Mouse (Mus musculus) lung, embryonic 14.5 days (tissue): ENCODE results near the gene Tmcc3. TPM values are rescaled to one million over a fixed set of nuclear protein-coding genes. Genes with fewer than 3 reads are reported as not detected.

ENCODE experiments used
- ATAC-seq: fragments of 200-750 bp; cut with Nextera tagmentation; 2 replicates; pipeline ENCODE4 v1.8.0; 2017; ENCODE audit warnings: mild to moderate bottlenecking, moderate TSS enrichment, moderate library complexity; ENCODE audit not compliant: insufficient read depth
- DNase-seq: peaks from one replicate; pipeline ENCODE4 v3.0.0-alpha.2; 2015
- H3K27ac ChIP-seq: fragments of 300-500 bp; sonication (generic); 2 replicates; pipeline ENCODE4 v1.5.1; 2014; ENCODE audit warnings: low read depth, mild to moderate bottlenecking, moderate library complexity
- H3K27me3 ChIP-seq: fragments of 300-500 bp; sonication (generic); 2 replicates; pipeline ENCODE4 v1.6.1; 2014; ENCODE audit warnings: low read length, control low read depth; ENCODE audit not compliant: insufficient read depth
- H3K36me3 ChIP-seq: fragments of 300-500 bp; sonication (generic); 2 replicates; pipeline ENCODE4 v1.6.1; 2014; ENCODE audit warnings: control low read depth; ENCODE audit not compliant: insufficient read depth
- H3K4me1 ChIP-seq: fragments of 300-500 bp; sonication (generic); 2 replicates; pipeline ENCODE4 v1.6.1; 2014; ENCODE audit warnings: antibody characterized with exemption, control low read depth; ENCODE audit not compliant: insufficient read depth
- H3K4me2 ChIP-seq: fragments of 300-500 bp; sonication (generic); 2 replicates; pipeline ENCODE4 v1.6.1; 2014; ENCODE audit warnings: mild to moderate bottlenecking
- H3K4me3 ChIP-seq: fragments of 300-500 bp; sonication (generic); 2 replicates; pipeline ENCODE4 v1.5.1; 2014; ENCODE audit warnings: low read depth, low read length
- H3K9ac ChIP-seq: fragments of 300-500 bp; sonication (generic); 2 replicates; pipeline ENCODE4 v1.6.1; 2014
- H3K9me3 ChIP-seq: fragments of 300-500 bp; sonication (generic); 2 replicates; pipeline ENCODE4 v1.6.1; 2016; ENCODE audit warnings: low read depth, low read length, control low read depth
- CTCF ChIP-seq: IDR thresholded peaks from 2 replicates; pipeline ENCODE4 v1.5.1; 2016; ENCODE audit warnings: antibody characterized with exemption, low read depth
- WGBS: fragments of 180-500 bp; shearing (Covaris S2); extraction: QIAGEN DNeasy Blood & Tissue Kit; methylation state at CpG from one replicate; pipeline ENCODE4 v1.1.7; 2014; 5-methylcytosine and 5-hydroxymethylcytosine counted together
- polyA plus RNA-seq: library from polyadenylated mRNA; unstranded; fragments of >200 nt; fragmentation: Nextera tagmentation; extraction: Ambion mirVana; gene quantifications from 2 replicates; pipeline ENCODE4 v1.2.1, GENCODE M21; 2014

The Tmcc3 gene
- polyA plus RNA-seq, 1 experiment from 2014 or later = 5.3 TPM

DNA sequence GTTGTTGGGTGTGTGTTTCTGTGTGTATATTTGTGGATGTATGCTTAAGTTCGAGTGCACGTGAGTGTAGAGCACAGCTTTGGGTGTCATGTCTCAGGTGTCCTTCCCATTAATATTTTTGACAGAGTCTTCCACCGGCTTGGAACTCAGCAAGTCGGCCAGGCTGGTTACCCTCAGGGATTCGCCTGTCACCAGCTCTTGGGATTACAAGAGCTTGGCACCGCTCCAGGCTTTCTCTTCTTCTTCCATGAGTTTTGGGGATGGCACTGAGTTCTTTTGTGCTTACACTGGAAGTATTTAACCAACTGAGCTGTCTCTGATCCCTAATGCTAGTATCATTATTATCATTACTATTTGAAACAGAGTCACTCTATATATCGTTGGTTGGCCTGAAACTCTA is 29.0 kb upstream of the Tmcc3 start:
- no peak for TF ChIP-seq CTCF
- Histone ChIP-seq H3K36me3 (no peaks in the 10 kb centered on the region), H3K4me3 (no peak overlapping the region), H3K9me3 (no peaks in the 10 kb centered on the region), H3K4me1 (no peaks in the 10 kb centered on the region), H3K4me2 (no peak overlapping the region), H3K27me3 (no peaks in the 10 kb centered on the region), H3K9ac (no peak overlapping the region), H3K27ac (no peak overlapping the region)
- ATAC-seq (no peak), DNase-seq (peak; percentile 5)
- 72% methylated on average over 7 of the region's 7 CpGs for WGBS

DNA sequence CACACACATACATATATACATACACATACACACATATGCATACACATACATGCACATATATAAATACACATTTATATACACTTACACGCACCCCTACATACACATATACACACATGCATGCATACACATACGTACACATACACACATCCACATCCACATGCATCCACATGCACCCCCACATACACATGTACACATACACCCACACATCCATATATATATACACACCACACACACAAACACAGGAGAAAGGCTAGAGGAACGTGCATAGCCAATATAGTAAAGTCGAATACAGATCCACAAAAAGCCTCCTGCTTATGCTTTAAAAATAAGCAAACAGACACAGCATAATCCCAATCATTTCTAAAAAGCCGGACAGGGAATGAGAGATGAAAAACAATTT is 17.3 kb upstream of the Tmcc3 start:
- Histone ChIP-seq H3K4me3 (no peak overlapping the region), H3K27me3 (no peaks in the 10 kb centered on the region), H3K4me1 (no peaks in the 10 kb centered on the region), H3K9me3 (no peaks in the 10 kb centered on the region), H3K9ac (no peak overlapping the region), H3K4me2 (no peak overlapping the region), H3K27ac (no peak overlapping the region), H3K36me3 (no peaks in the 10 kb centered on the region)
- no peak for TF ChIP-seq CTCF
- ATAC-seq (no peak), DNase-seq (no peak)
- 79% methylated on average over 5 of the region's 5 CpGs for WGBS

DNA sequence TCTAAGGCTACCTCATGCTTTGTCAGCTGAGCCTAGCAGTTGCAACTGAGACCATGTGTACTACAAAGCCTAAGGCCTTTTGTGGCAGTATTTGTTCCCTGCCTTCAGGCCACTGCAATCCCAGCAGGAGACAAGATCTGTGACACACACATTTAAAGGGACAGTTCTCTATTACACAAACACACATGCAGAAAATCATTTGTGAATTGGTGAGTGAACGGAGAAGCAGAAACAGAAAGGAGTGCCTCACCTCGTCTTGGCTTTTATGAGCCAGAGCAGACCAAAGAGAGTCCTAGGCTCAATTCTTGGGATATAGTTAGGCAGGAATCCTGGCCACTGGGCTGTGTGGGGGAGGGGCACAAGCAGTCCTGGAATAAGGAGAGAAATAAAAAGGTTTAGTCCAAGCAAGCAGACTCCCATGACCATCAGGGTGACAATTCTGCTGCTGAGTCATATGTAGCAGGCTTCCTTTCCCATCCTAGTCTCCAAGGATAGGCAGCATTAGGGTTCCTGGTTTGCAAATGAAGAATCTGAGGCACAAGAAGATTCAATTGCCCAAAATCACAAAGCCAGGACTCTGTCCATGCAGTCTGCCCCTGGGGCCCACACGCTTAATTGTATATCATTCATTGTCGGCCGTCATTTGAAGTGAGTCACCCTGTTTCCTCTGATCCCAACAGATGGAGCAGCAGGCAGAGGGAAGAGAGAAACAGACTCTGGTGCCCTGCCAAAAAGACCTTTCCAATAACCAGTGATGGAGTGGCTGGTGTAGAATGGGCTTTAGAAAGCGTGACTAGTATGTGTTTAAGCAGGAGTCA is 16.6 kb upstream of the Tmcc3 start:
- Histone ChIP-seq H3K27me3 (no peaks in the 10 kb centered on the region), H3K4me1 (no peaks in the 10 kb centered on the region), H3K4me3 (no peak overlapping the region), H3K27ac (no peak overlapping the region), H3K9me3 (no peaks in the 10 kb centered on the region), H3K4me2 (no peak overlapping the region), H3K9ac (no peak overlapping the region), H3K36me3 (no peaks in the 10 kb centered on the region)
- ATAC-seq = no peak
- DNase-seq = no peak
- TF ChIP-seq CTCF = no peak
- WGBS = 34% methylated on average over 6 of the region's 6 CpGs

DNA sequence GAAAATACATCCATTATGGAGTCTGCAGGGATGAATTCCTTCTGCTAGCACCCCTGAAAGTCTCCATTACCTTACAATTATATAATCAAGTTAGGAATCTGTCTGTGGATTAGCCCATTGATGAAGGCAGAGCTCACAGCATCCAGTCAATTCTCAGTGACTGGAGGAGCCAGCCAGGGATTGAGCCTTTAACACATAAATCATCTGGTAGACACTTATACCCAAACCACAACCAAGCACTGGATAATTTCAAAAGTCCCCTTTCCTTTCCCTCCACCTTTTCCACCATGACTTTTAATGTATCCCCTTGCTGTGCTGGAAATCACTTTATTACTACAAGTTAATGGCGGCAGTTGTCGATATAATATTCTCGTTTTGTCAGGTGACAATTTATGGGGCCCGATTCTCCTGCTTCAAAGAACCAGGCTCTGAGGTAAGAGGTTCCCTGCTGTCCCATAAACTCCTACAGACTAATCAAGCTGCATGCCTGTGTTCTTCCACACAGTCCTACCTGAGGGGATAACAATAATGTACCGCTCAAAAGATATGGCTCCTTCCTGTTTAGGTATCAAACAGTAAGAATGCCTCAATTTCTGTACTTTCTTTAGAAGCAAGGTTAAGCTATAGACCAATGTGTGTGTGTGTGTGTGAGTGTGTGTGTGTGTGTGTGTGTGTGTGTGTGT is 15.7 kb upstream of the Tmcc3 start:
- no peak overlapping the region for H3K4me2 ChIP-seq
- ATAC-seq = no peak
- H3K4me1 ChIP-seq = no peaks in the 10 kb centered on the region
- H3K36me3 ChIP-seq = no peaks in the 10 kb centered on the region
- H3K27me3 ChIP-seq = no peaks in the 10 kb centered on the region
- TF ChIP-seq CTCF = no peak
- no peak overlapping the region for H3K4me3 ChIP-seq
- H3K27ac ChIP-seq = no peak overlapping the region
- no peak overlapping the region for H3K9ac ChIP-seq
- 91% methylated on average over 5 of the region's 5 CpGs for WGBS
- H3K9me3 ChIP-seq = no peaks in the 10 kb centered on the region
- DNase-seq = no peak

- Histone ChIP-seq H3K9me3 (no peaks in the 10 kb centered on the region), H3K4me2 (no peak within 1 kb of the TSS), H3K4me1 (no peaks in the 10 kb centered on the region), H3K9ac (no peak within 1 kb of the TSS), H3K4me3 (no peak within 1 kb of the TSS), H3K27me3 (no peaks in the 10 kb centered on the region), H3K27ac (no peak within 1 kb of the TSS), H3K36me3 (no peaks in the 10 kb centered on the region)
- no peak for TF ChIP-seq CTCF
- no peak for ATAC-seq
- no peak for DNase-seq
- WGBS = 87% methylated on average over 3 of the region's 3 CpGs
Measured at GRCm38 (mm10) chr10:94298471-94298870, 13.3 kb upstream of the Tmcc3 start, which contains the start of gene Gm4792. Gene Gm4792, minus strand, starts transcription at chr10:94298703.

DNA sequence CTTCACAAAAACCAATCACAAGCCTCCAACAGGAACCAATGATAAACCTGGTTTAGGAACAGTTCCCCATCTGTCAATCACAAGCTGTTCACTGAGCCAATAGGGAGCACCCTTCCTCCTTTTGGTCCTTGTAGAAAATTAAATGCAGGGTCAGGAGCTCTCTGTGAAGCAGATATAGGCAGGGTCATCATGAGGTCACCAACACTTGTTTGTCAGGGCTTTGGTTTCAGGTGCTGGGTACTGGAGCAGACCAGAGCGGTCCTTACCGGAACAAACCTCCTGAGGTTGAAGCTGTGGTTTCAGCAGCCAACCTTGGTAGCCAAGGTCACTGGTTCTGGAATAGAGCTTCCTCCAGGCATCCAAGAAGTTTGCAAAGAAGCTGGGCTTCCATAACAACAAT is 12.4 kb upstream of the Tmcc3 start:
- Histone ChIP-seq H3K27ac (no peak overlapping the region), H3K9ac (no peak overlapping the region), H3K9me3 (no peaks in the 10 kb centered on the region), H3K27me3 (no peaks in the 10 kb centered on the region), H3K4me3 (no peak overlapping the region), H3K4me1 (no peaks in the 10 kb centered on the region), H3K36me3 (no peaks in the 10 kb centered on the region), H3K4me2 (no peak overlapping the region)
- DNase-seq (no peak), ATAC-seq (no peak)
- no peak for TF ChIP-seq CTCF
- WGBS = 91% methylated on average over 2 of the region's 2 CpGs

DNA sequence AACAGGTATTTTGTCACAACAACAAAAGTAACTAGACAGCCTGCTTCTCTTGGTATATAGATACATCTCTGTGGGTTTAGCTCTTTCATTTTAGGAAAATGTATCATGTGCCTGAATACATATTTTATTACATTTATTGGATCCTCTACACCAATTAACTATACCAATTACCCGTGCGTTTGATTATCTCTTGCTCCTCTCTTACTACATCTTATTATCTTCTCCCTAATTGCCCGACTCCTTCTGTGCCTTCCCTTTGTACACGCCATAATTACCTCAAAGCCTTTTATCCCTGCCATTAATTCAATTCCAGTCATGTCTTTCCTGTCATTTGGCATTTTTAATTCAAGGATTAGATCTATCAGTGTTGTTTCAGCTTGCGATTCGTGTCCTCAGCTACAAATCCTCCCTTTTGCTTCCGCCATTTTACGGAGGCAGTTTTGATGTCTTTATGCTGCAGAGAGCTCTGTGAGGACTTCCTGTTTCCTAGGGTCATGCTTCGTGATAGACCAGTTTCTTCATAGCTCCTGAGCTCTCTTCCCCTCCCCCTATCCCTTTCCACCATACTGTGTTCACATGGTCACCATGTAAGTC is 7.6 kb upstream of the Tmcc3 start:
- Histone ChIP-seq H3K36me3 (no peaks in the 10 kb centered on the region), H3K9ac (no peak overlapping the region), H3K4me1 (no peaks in the 10 kb centered on the region), H3K4me3 (no peak overlapping the region), H3K27ac (no peak overlapping the region), H3K4me2 (no peak overlapping the region), H3K9me3 (no peaks in the 10 kb centered on the region), H3K27me3 (no peaks in the 10 kb centered on the region)
- no peak for DNase-seq
- 86% methylated on average over 9 of the region's 9 CpGs for WGBS
- no peak for TF ChIP-seq CTCF
- no peak for ATAC-seq
